In the genomic region with DNA sequence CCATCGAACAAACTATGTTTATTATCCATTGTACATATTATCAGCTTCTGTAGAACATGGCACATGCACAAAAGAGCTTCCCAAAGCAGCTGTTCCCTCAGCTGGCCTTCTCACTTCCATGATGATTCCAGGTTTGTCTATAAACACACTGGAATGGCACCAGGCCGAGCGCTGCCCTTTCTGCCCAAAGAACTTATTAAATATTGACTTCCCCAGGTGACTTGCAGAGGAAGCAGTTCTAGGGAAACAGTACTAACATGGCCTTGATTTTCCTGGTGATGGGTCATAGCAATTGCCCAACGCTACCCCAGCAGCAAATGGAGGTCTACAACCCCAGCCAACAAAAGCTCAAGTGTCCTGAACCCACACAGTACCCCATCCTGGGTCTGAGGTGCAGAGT, we compare ENCODE assay signal across 21 mouse cellular contexts.
DNase-seq lines count a peak whose midpoint lies in the region; ATAC-seq and TF ChIP-seq lines count a peak whose summit lies in the region.
"Had no signal": no experiment of that assay in that cellular context is flagged by ENCODE, and none has a peak within 500 bp of the region (broad histone marks: within the 10 kb centered on the region; RNA-seq: fewer than 3 reads in every experiment).

No protein-coding gene starts in this region.

- H3K36me3 ChIP-seq in heart, embryonic 11.5 days (ENCODE audit: control insufficient read depth, insufficient read depth, low read length), result no peaks in the 10 kb centered on the region
- no peaks in the 10 kb centered on the region for H3K36me3 ChIP-seq in kidney, adult 2 months (ENCODE audit: control insufficient read depth, insufficient read depth, low read length)

- H3K9me3 ChIP-seq in heart, embryonic 11.5 days (replicated peaks; ENCODE audit: control insufficient read depth, low read length), result no peaks in the 10 kb centered on the region
- H3K9me3 ChIP-seq: G1E had no signal

- ATAC-seq in heart, embryonic 11.5 days (replicated peaks; ENCODE audit: insufficient number of reproducible peaks, low FRiP score, low TSS enrichment), result no peak
- ATAC-seq: activated CD4-positive, CD25-positive, alpha-beta regulatory T cell, adult 4 months; CD4-positive, CD25-positive, alpha-beta regulatory T cell, adult 4 months; Patski had no signal

- DNase-seq in heart, adult 11 months, result peak; percentile 64
- peak; percentile 57 for DNase-seq in kidney, adult 2 months
- DNase-seq in kidney, postnatal 25 days, result no peak
- DNase-seq in kidney, adult 9 months, result peak; percentile 58
- no peak for DNase-seq in kidney, postnatal 4 days
- DNase-seq: adrenal gland, adult 2 months; adrenal gland, adult 8-10 months; adrenal gland, postnatal 10 days; adrenal gland, postnatal 14 days; adrenal gland, postnatal 25 days; adrenal gland, postnatal 36 days; B cell, adult 2 months; cerebellum, adult 11 months; cerebellum, adult 11-12 months; cerebellum, adult 18-20 months had no signal

- H3K4me1 ChIP-seq in heart, embryonic 11.5 days (ENCODE audit: control insufficient read depth, insufficient read depth, low read length), result no peaks in the 10 kb centered on the region
- no peaks in the 10 kb centered on the region for H3K4me1 ChIP-seq in kidney, adult 2 months (ENCODE audit: control insufficient read depth, insufficient read depth, low read length)

- 91% methylated on average over 4 of the region's 4 CpGs for WGBS in heart, embryonic 11.5 days (ENCODE audit: insufficient replicate concordance)
- 74% methylated on average over 4 of the region's 4 CpGs for WGBS in kidney, adult 2 months

- no peak overlapping the region for H3K27ac ChIP-seq in heart, embryonic 11.5 days (ENCODE audit: low read depth, low read length)
- H3K27ac ChIP-seq in kidney, adult 2 months (ENCODE audit: insufficient read depth, low read depth, low read length), result no peak overlapping the region

- TF ChIP-seq CTCF in kidney, adult 2 months (conservative IDR thresholded peaks at IDR 0.05; ENCODE audit: insufficient read depth, insufficient read length, low read depth, low read length), result no peak

- no peak overlapping the region for H3K4me3 ChIP-seq in heart, embryonic 11.5 days (ENCODE audit: low read depth, low read length)
- H3K4me3 ChIP-seq in kidney, adult 2 months (ENCODE audit: insufficient read depth, low read depth, low read length), result no peak overlapping the region

- no peaks in the 10 kb centered on the region for H3K27me3 ChIP-seq in heart, embryonic 11.5 days (ENCODE audit: control insufficient read depth, insufficient read depth, low read length)
- H3K27me3 ChIP-seq in kidney, adult 2 months (replicated peaks; ENCODE audit: control insufficient read depth, insufficient read depth, low read length), result no peaks in the 10 kb centered on the region
- H3K27me3 ChIP-seq: CH12.LX, Patski had no signal

- no peak for TF ChIP-seq POLR2A in kidney, adult 2 months (IDR thresholded peaks at IDR 0.05; ENCODE audit: low read depth, low read length)

- H3K4me2 ChIP-seq in heart, embryonic 11.5 days, result no peak overlapping the region

- no peak overlapping the region for H3K9ac ChIP-seq in heart, embryonic 11.5 days (ENCODE audit: low read depth, low read length)

Comparison
In these comparisons a context has a peak if more than half of its experiments do, and no peak if none do; other contexts are left out.
1. DNase-seq: peak in heart, adult 11 months (single experiment), kidney, adult 2 months (single experiment) and kidney, adult 9 months (single experiment); none in kidney, postnatal 25 days (0 of 2) and kidney, postnatal 4 days (0 of 2).